Mouse (Mus musculus) gastrocnemius, adult 2 months (tissue): ENCODE measurements around the gene Shroom2. TPM values are rescaled to one million over a fixed set of nuclear protein-coding genes. Genes with fewer than 3 reads are reported as not detected.
A peak's percentile ranks its signal among the peaks of the same experiment; 100 is the strongest.

Experiments used
- DNase-seq: peaks from one replicate; pipeline ENCODE4 v3.0.0; 2022
- H3K27ac ChIP-seq: fragments of 200-600 bp; 2 replicates; pipeline ENCODE4 v1.8.1; 2022; ENCODE audit warnings: mild to moderate bottlenecking
- H3K4me3 ChIP-seq: fragments of 200-600 bp; 2 replicates; pipeline ENCODE4 v1.8.1; 2022; ENCODE audit warnings: mild to moderate bottlenecking, moderate library complexity
- CTCF ChIP-seq: fragments of 200-600 bp; IDR thresholded peaks from 2 replicates; pipeline ENCODE4 v1.8.1; 2022; ENCODE audit warnings: antibody characterized with exemption, mild to moderate bottlenecking, moderate library complexity
- intact Hi-C: fragments of 180-260 bp; cut with DNase I; formaldehyde crosslinking; loops from one replicate; pipeline ENCODE4 v1.15.1; 2025
- long read RNA-seq, 2 experiments: library from polyadenylated mRNA; stranded (forward); transcript quantifications; one replicate each; pipeline ENCODE4 v2.0.0; 2021
- total RNA-seq, 2 experiments: library from RNA; stranded (reverse); gene quantifications; 2 replicates each; pipeline ENCODE4 v1.2.3; 2021

Shroom2 gene
- total RNA-seq: 1 to 10 TPM in 1 of 2 experiments, under 1 TPM in 1; 0.69 to 1.8 TPM
- long read RNA-seq, experiment 1, full-length matches to known transcripts: 1 of 1 reads
- long read RNA-seq, experiment 1, partial matches to known transcripts: 0 of 1 reads
- long read RNA-seq, experiment 1, other reads (novel, unspliced or antisense): 0 of 1 reads
- long read RNA-seq, experiment 2: 0 reads

DNA sequence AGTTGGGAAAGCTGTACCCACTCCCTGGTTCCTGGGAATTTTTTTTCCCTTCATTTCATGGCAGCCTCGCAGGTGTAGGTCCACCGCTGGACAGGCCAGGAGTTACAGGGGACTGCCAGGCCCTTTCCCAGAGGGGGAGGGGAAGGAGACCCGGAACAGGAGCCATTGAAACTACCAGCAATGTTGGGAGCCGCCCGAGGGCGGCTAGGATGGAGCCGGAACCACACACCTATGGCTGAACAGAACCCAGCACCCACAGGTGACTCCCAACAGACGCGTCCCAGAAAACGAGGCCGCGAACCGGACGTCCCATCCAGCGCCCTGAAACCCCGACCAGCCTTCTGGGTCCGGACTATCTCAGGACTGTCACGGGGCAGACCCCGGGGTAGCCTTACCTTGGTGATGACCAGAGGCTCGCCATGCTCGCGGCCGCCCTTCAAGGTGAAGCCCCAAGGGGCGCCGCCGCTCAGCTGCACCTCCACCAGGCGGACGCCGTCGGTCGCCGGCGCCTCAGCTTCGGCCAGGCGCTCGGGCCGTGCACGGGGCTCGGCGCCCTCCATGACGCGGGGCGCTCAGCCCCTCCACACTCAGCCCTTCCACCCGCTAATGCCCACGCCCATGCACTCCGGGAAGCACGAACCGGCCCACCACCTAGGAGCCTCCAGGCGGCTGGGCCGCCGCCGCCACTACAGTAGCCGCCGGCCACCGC lies at the start of gene Shroom2:
TSS of gene Shroom2 (minus strand) at position 575 of the 709 bp plus-strand sequence.
- intact Hi-C loops: no loop called here
- no peak for TF ChIP-seq CTCF
- Histone ChIP-seq H3K4me3 (peak within 1 kb of the TSS; percentile 81), H3K27ac (peak within 1 kb of the TSS; percentile 62)
- peak; percentile 18 for DNase-seq

DNA sequence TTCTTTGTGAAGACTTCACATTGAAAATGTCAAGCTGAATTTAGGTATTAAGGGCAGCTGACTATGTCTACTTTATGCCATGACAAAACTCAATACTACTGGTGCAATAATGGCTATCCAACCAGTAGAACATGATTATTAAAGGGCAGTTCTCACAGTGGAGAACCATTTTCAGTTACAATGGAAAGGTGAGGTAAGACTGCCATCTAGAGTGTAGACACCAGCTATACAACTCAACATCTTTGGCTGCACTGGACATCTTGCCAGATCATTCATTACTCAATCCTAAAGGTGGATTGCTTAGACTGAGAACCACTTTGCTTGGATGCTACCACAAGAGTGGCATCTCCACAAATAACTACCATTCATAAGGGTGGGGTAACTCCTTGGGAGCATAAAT lies 49.7 kb upstream of the Shroom2 start:
- peak; percentile 55 for TF ChIP-seq CTCF
- no peak for DNase-seq
- Histone ChIP-seq H3K4me3 (no peak overlapping the region), H3K27ac (no peak overlapping the region)
- intact Hi-C loops: loop anchor here (2.0 to 10.0 kb wide), 2 partner anchors 112 to 204 kb away; no protein-coding TSS in a partner anchor

DNA sequence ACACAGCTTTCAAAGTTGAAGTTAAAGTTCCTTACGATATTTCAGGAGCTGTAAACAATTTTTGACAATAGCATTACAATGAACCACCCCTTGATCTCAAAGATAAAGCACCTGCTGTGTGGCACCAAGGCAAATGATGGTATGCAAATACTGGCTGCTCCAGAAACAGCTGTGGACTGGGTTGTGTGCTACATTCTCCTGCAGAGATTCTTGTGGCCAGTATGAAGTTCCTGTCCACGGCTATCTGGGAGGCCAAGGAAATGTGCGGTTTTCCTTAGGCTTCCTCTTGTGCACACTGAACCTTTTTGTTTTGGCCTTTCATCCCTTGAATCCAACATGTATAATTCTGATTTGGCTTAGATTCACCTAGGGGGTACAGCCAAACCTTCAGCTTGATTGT lies 44.1 kb upstream of the Shroom2 start:
- no peak overlapping the region for H3K27ac ChIP-seq
- intact Hi-C loops: loop anchor here (10.0 kb wide), 1 partner anchor 199 kb away; no protein-coding TSS in a partner anchor
- no peak for DNase-seq
- no peak overlapping the region for H3K4me3 ChIP-seq
- TF ChIP-seq CTCF: no peak

DNA sequence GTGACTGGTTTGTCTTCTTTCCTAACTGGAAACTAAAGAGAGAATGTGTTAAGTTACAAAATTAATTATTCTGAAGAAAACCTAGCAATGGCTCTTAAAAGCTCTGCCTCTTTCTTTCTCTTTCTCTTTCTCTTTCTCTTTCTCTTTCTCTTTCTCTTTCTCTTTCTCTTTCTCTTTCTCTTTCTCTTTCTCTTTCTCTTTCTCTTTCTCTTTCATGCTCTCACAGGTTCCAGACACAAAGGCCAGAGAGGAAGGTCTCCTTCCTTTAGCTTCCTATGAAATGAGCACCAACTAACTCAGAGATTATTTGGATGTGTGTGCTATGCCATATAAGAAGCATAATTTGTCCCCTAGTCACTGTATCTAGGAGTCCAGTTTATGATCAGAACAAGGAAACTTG lies 36.1 kb upstream of the Shroom2 start:
- Histone ChIP-seq H3K27ac (no peak overlapping the region), H3K4me3 (no peak overlapping the region)
- intact Hi-C loops: no loop called here
- DNase-seq: no peak
- TF ChIP-seq CTCF: no peak

DNA sequence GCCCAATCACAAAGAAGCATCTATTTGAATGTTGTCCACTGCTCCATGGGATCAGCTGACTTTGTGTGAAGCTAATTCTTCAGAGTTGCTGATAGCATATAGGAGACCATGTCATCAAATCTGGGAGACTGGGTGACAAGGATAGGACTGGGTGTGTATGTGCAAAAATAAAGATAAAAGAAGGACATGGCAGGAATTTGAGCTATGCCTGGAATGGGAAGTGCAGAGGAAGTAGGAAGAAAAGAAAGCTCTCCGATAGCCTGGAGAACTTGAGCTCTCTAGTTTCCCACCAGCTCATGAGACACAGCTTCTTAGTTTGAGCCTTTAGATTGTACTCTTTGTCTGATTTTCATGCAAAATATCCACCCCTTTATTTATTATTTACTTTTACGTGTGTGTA lies 19.3 kb upstream of the Shroom2 start:
- DNase-seq: no peak
- H3K4me3 ChIP-seq: no peak overlapping the region
- intact Hi-C loops: no loop called here
- no peak for TF ChIP-seq CTCF
- H3K27ac ChIP-seq: no peak overlapping the region

DNA sequence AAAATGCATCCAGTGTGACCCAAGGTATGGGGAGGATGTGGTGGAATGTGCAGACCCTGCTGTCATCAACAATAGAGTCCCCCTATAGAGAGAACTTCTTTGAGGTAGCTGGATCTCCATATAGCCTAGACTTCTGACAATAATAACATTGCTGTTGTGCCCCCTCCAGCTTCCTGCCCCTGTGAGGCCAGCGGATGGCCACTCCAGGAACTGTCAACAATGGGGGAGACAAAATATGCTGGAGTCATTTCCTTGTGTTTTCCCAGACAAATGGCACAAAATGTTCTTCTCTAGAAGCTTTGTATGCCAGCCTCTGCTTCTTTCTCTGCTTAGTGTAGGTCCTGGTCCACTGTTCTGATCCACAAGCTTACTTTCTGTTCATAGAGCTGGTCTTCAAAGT lies 18.9 kb upstream of the Shroom2 start:
- intact Hi-C loops: no loop called here
- DNase-seq: no peak
- no peak overlapping the region for H3K4me3 ChIP-seq
- TF ChIP-seq CTCF: no peak
- no peak overlapping the region for H3K27ac ChIP-seq

DNA sequence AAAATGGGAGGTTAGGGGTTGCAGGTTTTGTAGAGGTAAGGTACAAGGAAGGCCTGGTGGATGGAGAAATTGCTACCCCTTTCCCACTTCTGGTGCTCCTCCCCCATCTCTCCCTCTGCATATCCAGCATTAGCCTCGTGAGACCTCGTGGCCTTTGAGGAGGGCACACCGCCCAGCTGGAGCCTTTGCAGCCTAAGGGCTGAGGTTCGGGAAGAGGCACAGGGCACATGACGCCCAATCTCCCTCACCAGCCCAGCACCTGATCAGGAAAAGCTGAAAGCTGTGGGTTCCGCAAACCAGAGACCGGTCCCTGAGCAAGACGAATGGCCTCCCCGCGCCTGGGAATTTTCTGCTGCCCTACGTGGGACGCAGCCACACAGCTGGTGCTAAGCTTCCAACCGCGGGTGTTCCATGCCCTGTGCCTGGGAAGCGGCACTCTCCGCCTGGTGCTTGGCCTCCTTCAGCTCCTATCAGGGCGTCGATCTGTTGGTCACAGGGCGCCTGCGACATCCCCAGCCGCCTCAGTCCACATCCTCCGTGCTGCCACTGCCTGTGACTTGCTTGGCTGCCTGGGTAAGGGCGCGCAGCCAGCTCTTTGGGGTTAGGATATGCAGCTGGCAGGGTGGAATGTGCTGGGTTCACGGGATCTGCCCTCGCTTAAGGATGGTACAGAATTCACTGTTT lies 12.6 kb upstream of the Shroom2 start, which contains the start of gene Gpr143:
TSS of gene Gpr143 (plus strand) at position 202 of the 684 bp plus-strand sequence.
- peak within 1 kb of the TSS; percentile 50 for H3K4me3 ChIP-seq
- TF ChIP-seq CTCF: no peak
- intact Hi-C loops: no loop called here
- peak; percentile 15 for DNase-seq
- H3K27ac ChIP-seq: no peak within 1 kb of the TSS

DNA sequence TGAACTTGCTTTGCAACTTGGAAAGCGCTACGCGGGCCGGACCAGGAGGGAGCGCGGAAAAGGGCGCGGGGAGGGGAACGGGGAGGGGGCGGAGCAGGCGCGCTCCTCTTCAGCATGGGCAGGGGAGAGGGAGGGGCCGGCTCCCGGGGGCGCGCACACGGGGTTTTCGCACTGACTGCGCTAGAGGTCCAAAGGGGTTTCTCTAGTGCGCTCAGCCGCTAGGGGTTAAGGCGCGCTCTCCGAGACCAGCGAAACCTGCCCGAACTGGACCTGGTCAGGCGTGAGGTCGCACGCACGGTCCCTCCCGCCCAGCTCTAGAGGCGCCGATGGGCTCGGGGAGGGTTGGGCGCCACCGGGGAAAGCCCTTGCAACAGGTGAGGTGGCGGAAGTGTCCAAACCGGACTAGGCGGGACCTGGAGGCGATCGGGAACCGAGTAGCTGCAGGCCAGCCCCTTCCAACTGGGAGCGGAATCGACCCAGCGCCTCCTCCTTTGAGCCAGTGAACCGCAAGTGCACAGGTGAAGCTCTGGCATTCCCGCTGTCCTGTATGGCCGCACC lies 414 bp upstream of the Shroom2 start:
- Histone ChIP-seq H3K4me3 (peak overlapping the region; percentile 81), H3K27ac (peak overlapping the region; percentile 62)
- TF ChIP-seq CTCF: no peak
- peak; percentile 47 for DNase-seq
- intact Hi-C loops: no loop called here

DNA sequence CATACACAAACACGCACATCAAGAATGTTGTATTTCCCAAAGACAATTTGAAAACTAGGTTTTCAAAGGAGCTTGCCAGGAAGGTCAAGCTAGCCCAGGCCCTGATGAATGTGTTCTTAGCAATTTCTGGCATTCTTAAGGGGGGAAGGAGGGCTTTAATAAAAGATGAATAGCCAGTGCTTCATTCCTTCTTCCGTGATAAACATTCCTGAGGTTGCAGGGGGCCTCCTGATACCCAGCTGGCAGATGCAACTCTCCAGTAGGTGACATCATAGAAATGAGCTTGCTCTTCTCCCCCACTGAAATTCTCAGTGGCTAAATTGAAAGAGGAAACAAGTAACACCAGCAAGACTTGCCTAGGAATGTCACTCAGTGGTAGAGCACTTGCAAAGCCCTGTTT lies 5.1 kb downstream of the Shroom2 start:
- no peak for TF ChIP-seq CTCF
- H3K4me3 ChIP-seq: no peak overlapping the region
- intact Hi-C loops: no loop called here

DNA sequence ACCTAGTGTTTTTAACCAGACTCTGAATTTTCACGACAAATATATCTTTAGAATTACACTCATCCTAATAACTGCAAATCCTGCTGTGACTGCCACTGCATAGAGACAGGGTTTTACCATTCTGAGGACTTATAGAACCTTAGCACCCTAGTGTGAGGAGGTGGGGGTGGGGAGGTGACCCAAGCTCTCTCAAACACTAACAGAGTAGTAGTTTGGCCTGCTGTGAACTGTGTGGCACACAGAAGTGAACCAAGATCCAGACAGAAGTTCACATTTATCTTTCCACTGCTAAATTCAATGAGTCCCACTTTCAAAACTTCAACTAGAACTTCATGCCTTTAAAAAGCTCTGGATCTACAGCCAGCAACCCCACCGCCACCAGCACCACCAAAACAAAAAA lies 6.4 kb downstream of the Shroom2 start:
- intact Hi-C loops: no loop called here
- no peak overlapping the region for H3K4me3 ChIP-seq
- DNase-seq: no peak
- no peak for TF ChIP-seq CTCF
- H3K27ac ChIP-seq: no peak overlapping the region

More for the DNA sequence above, 5.1 kb downstream of the Shroom2 start:
- no peak overlapping the region for H3K27ac ChIP-seq
- DNase-seq: no peak

DNA sequence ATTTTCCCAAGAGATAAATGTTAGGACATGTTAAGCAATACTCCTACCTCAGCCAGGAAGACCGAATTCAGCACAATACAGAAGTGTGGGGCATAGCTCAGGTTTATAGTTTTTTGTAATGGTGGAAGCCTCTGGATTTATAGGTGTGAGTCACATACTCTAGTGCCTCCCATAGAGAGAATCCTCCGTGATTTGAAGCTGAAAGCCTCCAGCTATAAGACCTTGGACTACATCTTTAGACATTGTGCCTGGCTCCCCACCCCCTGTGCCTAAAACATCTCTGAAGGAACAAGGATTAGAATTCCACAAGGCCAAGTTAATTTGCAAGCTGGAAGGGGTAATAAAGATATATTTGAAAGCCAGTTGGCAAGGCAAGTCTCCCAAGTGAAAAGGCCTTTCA lies 6.8 kb downstream of the Shroom2 start:
- no peak overlapping the region for H3K27ac ChIP-seq
- TF ChIP-seq CTCF: no peak
- DNase-seq: no peak
- intact Hi-C loops: no loop called here
- H3K4me3 ChIP-seq: no peak overlapping the region

DNA sequence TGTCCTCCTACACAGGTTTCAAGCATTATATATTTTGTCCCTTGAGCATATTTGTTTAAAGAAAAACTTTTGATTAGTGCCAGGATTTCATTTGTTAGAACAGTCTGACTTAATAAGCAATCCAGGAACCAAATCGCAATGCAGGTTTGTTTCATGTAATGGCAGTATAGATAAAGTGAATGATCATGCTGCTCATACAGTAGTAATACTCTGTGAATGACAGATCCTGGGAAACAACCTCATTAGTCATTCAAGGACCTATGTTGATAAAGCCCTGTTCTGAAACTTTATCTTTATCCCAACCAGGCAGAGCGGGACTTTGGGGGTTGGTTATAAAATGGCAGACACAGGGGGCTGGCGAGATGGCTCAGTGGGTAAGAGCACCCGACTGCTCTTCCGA lies 13.0 kb downstream of the Shroom2 start:
- Histone ChIP-seq H3K4me3 (no peak overlapping the region), H3K27ac (no peak overlapping the region)
- no peak for TF ChIP-seq CTCF
- DNase-seq: no peak
- intact Hi-C loops: no loop called here

DNA sequence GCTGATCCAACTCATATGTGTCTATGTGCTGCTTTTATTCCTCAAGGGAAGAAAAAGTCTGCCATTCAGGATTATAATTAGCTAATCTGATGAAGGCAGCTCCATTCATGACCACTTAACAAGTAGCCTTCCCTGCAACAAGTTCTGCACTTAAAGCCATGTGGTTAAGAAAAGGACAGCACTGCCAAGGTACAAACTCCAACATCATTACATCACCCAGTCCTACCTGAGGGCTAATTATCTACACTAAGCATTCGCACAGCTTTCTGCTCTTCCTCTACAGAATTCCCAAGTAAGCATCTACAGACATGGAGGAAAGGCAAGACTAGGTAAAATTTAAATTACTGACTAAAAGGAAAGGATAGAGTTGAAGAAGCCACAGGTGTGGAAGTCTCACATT lies 13.4 kb downstream of the Shroom2 start:
- intact Hi-C loops: no loop called here
- TF ChIP-seq CTCF: no peak
- no peak for DNase-seq
- Histone ChIP-seq H3K4me3 (no peak overlapping the region), H3K27ac (no peak overlapping the region)
